16 mouse cellular contexts compared by ENCODE assay signal in the genomic region with DNA sequence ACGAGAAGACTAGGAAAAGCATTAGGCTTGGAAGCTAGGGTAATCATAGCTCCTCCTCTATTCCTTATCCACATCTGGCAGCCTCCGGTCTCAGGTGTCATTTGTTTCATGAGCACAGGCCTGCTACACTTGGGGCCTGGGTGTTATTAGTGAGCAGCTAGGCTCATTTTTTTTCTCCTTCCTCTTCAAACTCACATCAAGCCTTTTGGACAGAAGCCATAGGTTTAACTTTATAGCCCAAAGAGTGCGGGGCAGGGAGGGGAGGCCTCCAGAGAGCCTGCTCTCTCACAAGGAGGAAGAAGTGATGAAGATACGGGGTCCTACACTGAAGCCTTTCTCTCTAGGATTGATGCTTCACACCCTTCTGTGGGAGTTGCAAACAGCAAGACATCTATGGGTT.
"Had no signal": no experiment of that assay in that cellular context is flagged by ENCODE, and none has a peak within 500 bp of the region (broad histone marks: within the 10 kb centered on the region; RNA-seq: fewer than 3 reads in every experiment).

No protein-coding gene starts in this region.

- H3K36me3 ChIP-seq: liver, embryonic 15.5 days; neural tube, embryonic 15.5 days had no signal

- H3K9ac ChIP-seq: kidney, embryonic 15.5 days; liver, embryonic 15.5 days; neural tube, embryonic 15.5 days had no signal

- H3K27ac ChIP-seq: kidney, embryonic 15.5 days; liver, embryonic 15.5 days had no signal

- ATAC-seq: lung, postnatal 0 days had no signal

- H3K9me3 ChIP-seq: kidney, embryonic 15.5 days; liver, embryonic 15.5 days; neural tube, embryonic 15.5 days had no signal

- H3K27me3 ChIP-seq: kidney, embryonic 15.5 days; liver, embryonic 15.5 days; neural tube, embryonic 15.5 days had no signal

- DNase-seq: kidney, adult 2 months; kidney, postnatal 14 days; layer of hippocampus, adult 9-11 months; layer of hippocampus, postnatal 36 days; left cerebral cortex, postnatal 4 days; lung, adult 2 months; lung, postnatal 36 days; midbrain, embryonic 14.5 days; thymus, adult 2 months; thymus, postnatal 36 days had no signal

- H3K4me3 ChIP-seq: kidney, embryonic 15.5 days; liver, embryonic 15.5 days; myocyte; neural tube, embryonic 15.5 days had no signal

- H3K4me2 ChIP-seq: kidney, embryonic 15.5 days; liver, embryonic 11.5 days; liver, embryonic 15.5 days; neural tube, embryonic 15.5 days had no signal

- H3K4me1 ChIP-seq: kidney, embryonic 15.5 days; neural tube, embryonic 15.5 days had no signal
